Mouse (Mus musculus) kidney, postnatal 0 days (tissue): ENCODE measurements at regions not wholly inside any gene's neighbourhood (a gene's known extent, or its start where the extent isn't known, plus 50 kb on each side); places are given as distances from the start of the nearest gene placed in this dataset.

Experiments
- ATAC-seq: fragments of 200-750 bp; cut with Nextera tagmentation; replicated peaks from 2 replicates; pipeline ENCODE4 v1.8.0; 2017; ENCODE audit warnings: low read depth, moderate number of reproducible peaks, moderate TSS enrichment, moderate library complexity; ENCODE audit not compliant: low FRiP score
- DNase-seq: peaks from one replicate; pipeline ENCODE4 v3.0.0-alpha.2; 2016; ENCODE audit warnings: low spot score
- H3K27ac ChIP-seq: fragments of 300-500 bp; sonication (generic); 2 replicates; pipeline ENCODE4 v1.5.1; 2014; ENCODE audit warnings: mild to moderate bottlenecking
- H3K27me3 ChIP-seq: fragments of 300-500 bp; sonication (generic); 2 replicates; pipeline ENCODE4 v1.6.1; 2014; ENCODE audit warnings: low read length, mixed read lengths; ENCODE audit not compliant: insufficient read depth
- H3K36me3 ChIP-seq: fragments of 300-500 bp; sonication (generic); 2 replicates; pipeline ENCODE4 v1.6.1; 2014; ENCODE audit warnings: low read length, mixed read lengths; ENCODE audit not compliant: insufficient read depth
- H3K4me1 ChIP-seq: fragments of 300-500 bp; sonication (generic); replicated peaks from 2 replicates; pipeline ENCODE4 v1.6.1; 2014; ENCODE audit warnings: antibody characterized with exemption, low read length, mixed read lengths; ENCODE audit not compliant: insufficient read depth
- H3K4me2 ChIP-seq: fragments of 300-500 bp; sonication (generic); 2 replicates; pipeline ENCODE4 v1.6.1; 2014; ENCODE audit warnings: mild to moderate bottlenecking, low read length, moderate library complexity, mixed read lengths
- H3K4me3 ChIP-seq: fragments of 300-500 bp; sonication (generic); replicated peaks from 2 replicates; pipeline ENCODE4 v1.5.1; 2014; ENCODE audit warnings: low read depth, low read length
- H3K9ac ChIP-seq: fragments of 300-500 bp; sonication (generic); 2 replicates; pipeline ENCODE4 v1.6.1; 2014; ENCODE audit warnings: low read depth, low read length
- H3K9me3 ChIP-seq: fragments of 300-500 bp; sonication (generic); replicated peaks from 2 replicates; pipeline ENCODE4 v1.6.1; 2016; ENCODE audit warnings: low read length, inconsistent platforms, mixed read lengths
- CTCF ChIP-seq: IDR thresholded peaks from 2 replicates; pipeline ENCODE4 v1.5.1; 2016; ENCODE audit warnings: antibody characterized with exemption, low read depth, mild to moderate bottlenecking, moderate library complexity
- WGBS: fragments of 180-500 bp; shearing (Covaris S2); extraction: QIAGEN DNeasy Blood & Tissue Kit; methylation state at CpG from one replicate; pipeline ENCODE4 v1.1.7; 2014; 5-methylcytosine and 5-hydroxymethylcytosine counted together

DNA sequence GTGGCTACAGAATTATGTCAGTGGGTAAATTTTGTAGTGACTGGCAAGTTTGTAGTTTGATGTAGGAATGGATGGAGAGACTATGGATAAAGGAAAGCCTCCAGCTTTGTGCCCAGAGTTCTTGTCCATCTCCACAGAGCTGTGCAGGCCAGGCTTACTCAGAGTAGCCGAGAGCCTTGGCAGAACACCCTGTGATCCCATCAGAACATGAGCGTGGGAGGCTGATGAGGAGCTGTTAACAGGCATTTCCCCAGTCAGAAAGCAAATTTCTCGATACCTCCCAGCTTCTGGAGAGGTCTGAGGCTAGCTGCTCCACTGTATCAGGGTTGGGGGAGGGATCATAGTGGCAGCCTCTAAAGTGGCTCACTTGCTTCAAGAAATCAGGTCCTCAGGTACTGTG is 107.8 kb downstream of the Cops8 start:
- Histone ChIP-seq H3K36me3 (no peaks in the 10 kb centered on the region), H3K4me2 (no peak overlapping the region), H3K27ac (no peak overlapping the region), H3K4me1 (no peaks in the 10 kb centered on the region), H3K9me3 (no peaks in the 10 kb centered on the region), H3K4me3 (no peak overlapping the region), H3K9ac (no peak overlapping the region), H3K27me3 (no peaks in the 10 kb centered on the region)
- 58% methylated on average over 3 of the region's 3 CpGs for WGBS
- ATAC-seq (no peak), DNase-seq (no peak)
- no peak for TF ChIP-seq CTCF

DNA sequence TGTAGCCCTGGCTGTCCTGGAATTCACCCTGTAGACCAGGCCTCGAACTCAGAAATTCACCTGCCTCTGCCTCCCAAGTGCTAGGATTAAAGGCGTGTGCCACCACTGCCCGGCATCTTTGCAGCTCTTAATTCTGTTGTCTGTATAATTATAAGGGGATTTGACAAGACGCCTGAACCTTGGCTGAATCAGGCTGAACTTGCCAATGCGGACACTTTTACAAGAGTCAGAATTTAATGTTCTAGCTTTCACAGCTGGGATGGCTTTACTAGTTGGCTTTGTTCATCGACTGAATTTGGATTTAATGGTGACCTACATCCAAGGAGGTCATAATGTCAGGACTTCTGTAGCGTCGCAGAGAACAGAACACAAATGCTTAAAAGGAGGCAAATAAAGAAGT is 108.3 kb downstream of the Cops8 start:
- no peak overlapping the region for H3K9ac ChIP-seq
- TF ChIP-seq CTCF, result no peak
- H3K4me2 ChIP-seq, result no peak overlapping the region
- H3K27ac ChIP-seq, result no peak overlapping the region
- no peaks in the 10 kb centered on the region for H3K27me3 ChIP-seq
- no peak for DNase-seq
- 74% methylated on average over 8 of the region's 8 CpGs for WGBS
- H3K4me1 ChIP-seq, result no peaks in the 10 kb centered on the region
- no peak for ATAC-seq
- H3K4me3 ChIP-seq, result no peak overlapping the region
- no peaks in the 10 kb centered on the region for H3K36me3 ChIP-seq
- no peaks in the 10 kb centered on the region for H3K9me3 ChIP-seq
